Mouse (Mus musculus): Measurements from ENCODE around the gene Gm49358.

DNA sequence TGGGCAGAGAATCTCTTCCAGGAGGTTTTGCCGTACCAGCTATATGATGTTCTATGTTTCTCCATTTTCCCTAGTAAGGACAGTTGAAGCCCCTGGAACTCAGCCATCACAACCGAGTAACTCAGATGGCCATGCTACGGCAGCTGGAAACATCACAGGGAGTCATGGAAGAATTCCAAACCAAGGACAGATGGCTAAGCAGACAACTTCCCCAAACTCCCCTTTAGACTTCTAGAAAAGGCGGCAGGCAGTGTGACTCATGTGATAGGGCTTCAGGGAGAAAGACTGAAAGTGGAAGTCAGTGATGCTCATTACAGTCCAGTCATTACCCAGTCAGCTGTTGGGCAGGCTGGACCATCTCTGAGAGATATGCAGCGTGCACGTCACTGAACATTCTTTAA, 8.5 kb downstream of the Gm49358 start:
- TF ChIP-seq CTCF (IDR thresholded peaks at IDR 0.05; ENCODE audit: extremely low read depth, insufficient read depth, low read length), result no peak
- TF ChIP-seq POLR2A (IDR thresholded peaks at IDR 0.05; ENCODE audit: extremely low read depth, insufficient read depth, low read length), result no peak

Measured in cortical plate, adult 2 months (tissue).